Mouse (Mus musculus) midbrain, embryonic 11.5 days (tissue): ENCODE data around the gene Tmbim6. TPM values are rescaled to one million over a fixed set of nuclear protein-coding genes. Genes with fewer than 3 reads are reported as not detected.

Experiments used
- ATAC-seq: fragments of 200-750 bp; cut with Nextera tagmentation; 2 replicates; pipeline ENCODE4 v1.8.0; 2017; ENCODE audit warnings: moderate TSS enrichment, moderate library complexity; ENCODE audit not compliant: low FRiP score
- DNase-seq: peaks from one replicate; pipeline ENCODE4 v3.0.0; 2015; ENCODE audit warnings: low spot score; ENCODE audit errors: missing footprints
- H3K27ac ChIP-seq: fragments of 300-500 bp; sonication (generic); 2 replicates; pipeline ENCODE4 v1.5.1; 2014; ENCODE audit warnings: low read depth, low read length
- H3K27me3 ChIP-seq: fragments of 300-500 bp; sonication (generic); 2 replicates; pipeline ENCODE4 v1.6.1; 2014; ENCODE audit warnings: mild to moderate bottlenecking, low read length, moderate library complexity, mixed read lengths; ENCODE audit not compliant: control insufficient read depth, insufficient read depth
- H3K36me3 ChIP-seq: fragments of 300-500 bp; sonication (generic); 2 replicates; pipeline ENCODE4 v1.6.1; 2014; ENCODE audit warnings: mild to moderate bottlenecking, low read length, moderate library complexity, mixed read lengths; ENCODE audit not compliant: control insufficient read depth, insufficient read depth
- H3K4me1 ChIP-seq: fragments of 300-500 bp; sonication (generic); 2 replicates; pipeline ENCODE4 v1.6.1; 2014; ENCODE audit warnings: low read length; ENCODE audit not compliant: control insufficient read depth, insufficient read depth
- H3K4me2 ChIP-seq: fragments of 300-500 bp; sonication (generic); 2 replicates; pipeline ENCODE4 v1.6.1; 2014; ENCODE audit warnings: mild to moderate bottlenecking, moderate library complexity
- H3K4me3 ChIP-seq: fragments of 300-500 bp; sonication (generic); 2 replicates; pipeline ENCODE4 v1.5.1; 2014; ENCODE audit warnings: low read depth, low read length
- H3K9ac ChIP-seq: fragments of 300-500 bp; sonication (generic); 2 replicates; pipeline ENCODE4 v1.6.1; 2014; ENCODE audit warnings: low read length
- H3K9me3 ChIP-seq: fragments of 300-500 bp; sonication (generic); 2 replicates; pipeline ENCODE4 v1.6.1; 2016; ENCODE audit warnings: low read length; ENCODE audit not compliant: control insufficient read depth
- WGBS: fragments of 180-500 bp; shearing (Covaris S2); extraction: QIAGEN DNeasy Blood & Tissue Kit; methylation state at CpG from one replicate; pipeline ENCODE4 v1.1.7; 2014; 5-methylcytosine and 5-hydroxymethylcytosine counted together
- polyA plus RNA-seq: library from polyadenylated mRNA; unstranded; fragments of >200 nt; fragmentation: Nextera tagmentation; extraction: Ambion mirVana; gene quantifications from 2 replicates; pipeline ENCODE4 v1.2.1, GENCODE M21; 2014

The Tmbim6 gene
- polyA plus RNA-seq, 1 experiment from 2014 or later = 248 TPM

GRCm38 (mm10) chr15:99457606-99458401, 65.1 kb downstream of the Tmbim6 start, which contains the start of gene Nckap5l:
Gene Nckap5l (minus strand): TSS chr15:99457748.
- no peaks in the 10 kb centered on the region for H3K36me3 ChIP-seq
- no peaks in the 10 kb centered on the region for H3K9me3 ChIP-seq
- peak within 1 kb of the TSS; percentile 58 for H3K27ac ChIP-seq
- WGBS = under 1% methylated on average over 44 of the region's 45 CpGs
- H3K4me1 ChIP-seq = peaks cover 13% of the 10 kb centered on the region
- H3K27me3 ChIP-seq = no peaks in the 10 kb centered on the region
- peak within 1 kb of the TSS; percentile 74 for H3K4me2 ChIP-seq
- H3K9ac ChIP-seq = peak within 1 kb of the TSS; percentile 74
- DNase-seq (peak; percentile 99), ATAC-seq (peak; percentile 95)
- H3K4me3 ChIP-seq = peak within 1 kb of the TSS; percentile 87

Other genes with a start within 250 kb of the Tmbim6 start
- 0.04 and 0.07 TPM in 2 replicates for gene Kcnh3, start 168.0 kb upstream of the Tmbim6 start, polyA plus RNA-seq
- 189 and 193 TPM in 2 replicates for gene Mcrs1, start 140.9 kb upstream of the Tmbim6 start, polyA plus RNA-seq
- gene Prpf40b, start 97.8 kb upstream of the Tmbim6 start, polyA plus RNA-seq = 41.5 and 41.6 TPM in 2 replicates
- 0.19 TPM in 1 of 2 replicates, not detected in the other for gene Fam186b, start 97.0 kb upstream of the Tmbim6 start, polyA plus RNA-seq
- 8.6 and 8.9 TPM in 2 replicates for gene Fmnl3, start 22.4 kb upstream of the Tmbim6 start, polyA plus RNA-seq
- 8.0 and 9.4 TPM in 2 replicates for gene Nckap5l, start 64.9 kb downstream of the Tmbim6 start, polyA plus RNA-seq
- 19.5 and 19.7 TPM in 2 replicates for gene Bcdin3d, start 81.8 kb downstream of the Tmbim6 start, polyA plus RNA-seq
- 0.81 and 1.1 TPM in 2 replicates for gene Faim2, start 135.3 kb downstream of the Tmbim6 start, polyA plus RNA-seq
- gene Aqp2, start 186.2 kb downstream of the Tmbim6 start, polyA plus RNA-seq = not detected in 2 replicates
- 0.37 and 0.38 TPM in 2 replicates for gene Aqp5, start 197.9 kb downstream of the Tmbim6 start, polyA plus RNA-seq
- 0.11 and 0.22 TPM in 2 replicates for gene Aqp6, start 208.5 kb downstream of the Tmbim6 start, polyA plus RNA-seq